Mouse (Mus musculus) CH12F3 (cell line): ENCODE measurements around the gene Gm28998.
"Not testable (repeated sequence)": the region's sequence is repeated elsewhere in the genome, so short reads cannot be mapped to it uniquely, and the experiment has no call there.

Source experiments
- in situ Hi-C: fragments of 300-500 bp; cut with MboI; formaldehyde crosslinking; loops from 2 replicates; pipeline ENCODE4 v1.14.3; 2020; ENCODE audit warnings: low sequenced_read_pairs

The Gm28998 gene

DNA sequence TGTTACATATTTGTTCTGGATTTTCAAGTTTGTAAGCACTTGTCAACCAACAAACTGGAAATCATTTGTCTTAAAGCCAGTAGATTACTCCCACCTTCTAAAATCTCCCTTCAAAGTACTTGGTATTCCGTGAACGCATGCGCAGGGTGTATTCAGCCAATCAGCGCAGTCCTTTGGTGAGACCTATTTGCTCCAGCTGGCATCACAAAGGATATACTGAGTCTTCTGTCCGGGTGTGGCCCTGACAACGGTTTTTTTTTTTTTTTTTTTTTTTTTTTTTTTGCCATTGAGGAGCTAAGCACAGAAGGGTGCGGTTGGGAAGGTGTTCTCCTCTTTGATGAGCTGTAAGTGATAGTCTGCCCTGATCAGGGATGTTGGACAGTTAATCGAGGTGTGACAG is at the start of gene Gm28998:
Gene Gm28998, plus strand, starts transcription at position 301 of the 400 bp plus-strand sequence.
- in situ Hi-C loops: not testable (repeated sequence)
